Mouse (Mus musculus): ENCODE data around the gene Oprm1. TPM values are rescaled to one million over a fixed set of nuclear protein-coding genes. Genes with fewer than 3 reads are reported as not detected.

Gene Oprm1
- total RNA-seq, 2 experiments from 2014 or later: not detected

DNA sequence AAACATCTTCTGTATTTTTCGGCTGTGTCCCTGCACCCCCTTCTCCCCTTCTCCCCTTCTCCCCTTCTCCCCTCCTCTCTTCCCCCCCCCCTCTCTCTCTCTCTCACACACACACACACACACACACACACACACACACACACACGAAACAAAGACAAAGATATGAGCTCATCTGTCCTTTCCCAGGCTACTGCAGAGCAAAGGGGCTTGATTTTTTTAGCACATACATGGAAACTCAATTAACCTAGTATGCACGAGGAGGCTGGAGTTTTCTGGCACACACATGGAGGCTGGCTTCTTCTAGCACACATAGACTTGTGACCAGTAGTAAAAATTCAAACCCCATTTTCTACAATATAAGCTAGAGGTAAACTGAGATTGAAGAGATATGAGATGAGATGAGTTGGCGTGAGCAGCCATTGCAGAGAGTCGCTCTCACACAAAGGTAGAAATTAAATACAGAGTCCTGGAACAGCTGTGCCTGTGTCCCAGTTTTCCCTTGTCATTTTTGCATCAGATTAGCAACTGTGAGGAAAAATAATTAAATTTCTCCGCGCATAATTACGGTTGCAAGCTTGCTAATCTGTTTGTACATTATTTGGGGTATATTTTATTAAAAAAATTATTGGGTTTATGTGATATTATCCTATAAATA is 209.4 kb downstream of the Oprm1 start:
- ATAC-seq (replicated peaks; ENCODE audit: poor library complexity, severe bottlenecking): no peak

DNA sequence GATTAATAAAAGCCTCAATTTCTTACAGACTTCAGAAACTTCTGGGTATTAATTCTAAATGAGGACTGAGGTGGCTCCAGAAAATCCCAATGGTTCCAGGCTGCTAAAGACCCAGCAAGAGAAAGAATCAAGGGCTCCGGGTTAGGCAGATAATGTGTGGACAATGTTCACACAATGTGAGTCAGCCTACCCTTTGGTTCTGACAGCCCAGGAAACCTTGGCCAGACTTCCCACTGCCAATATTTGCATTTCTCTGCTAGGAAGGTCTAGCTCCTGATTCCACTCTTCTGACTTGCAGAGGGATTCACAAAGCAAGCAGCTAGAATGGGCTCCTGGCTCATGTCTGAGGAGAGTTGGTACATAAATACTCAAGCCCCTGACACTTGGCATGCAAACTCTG is 210.0 kb downstream of the Oprm1 start:
- ATAC-seq (replicated peaks; ENCODE audit: poor library complexity, severe bottlenecking): no peak

DNA sequence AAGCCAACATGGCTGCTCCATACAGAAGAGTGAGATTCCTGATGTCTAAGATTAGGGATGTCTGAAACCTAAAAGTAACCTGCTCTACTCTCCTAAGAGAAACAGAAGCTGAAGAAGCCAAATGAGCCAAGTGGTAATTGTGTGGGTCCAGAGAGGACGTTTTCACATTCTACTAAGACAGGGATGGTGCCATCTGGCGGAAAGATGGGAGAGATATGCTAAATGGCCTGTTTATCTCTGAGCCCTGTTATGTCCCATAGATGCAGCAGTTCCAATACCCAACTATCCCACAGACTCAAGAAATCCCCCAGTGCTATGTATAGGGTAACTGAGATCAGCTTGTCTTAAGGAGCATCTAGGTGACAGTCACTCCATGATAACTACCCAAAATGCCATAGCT is 219.5 kb downstream of the Oprm1 start:
- ATAC-seq (replicated peaks; ENCODE audit: poor library complexity, severe bottlenecking): no peak

DNA sequence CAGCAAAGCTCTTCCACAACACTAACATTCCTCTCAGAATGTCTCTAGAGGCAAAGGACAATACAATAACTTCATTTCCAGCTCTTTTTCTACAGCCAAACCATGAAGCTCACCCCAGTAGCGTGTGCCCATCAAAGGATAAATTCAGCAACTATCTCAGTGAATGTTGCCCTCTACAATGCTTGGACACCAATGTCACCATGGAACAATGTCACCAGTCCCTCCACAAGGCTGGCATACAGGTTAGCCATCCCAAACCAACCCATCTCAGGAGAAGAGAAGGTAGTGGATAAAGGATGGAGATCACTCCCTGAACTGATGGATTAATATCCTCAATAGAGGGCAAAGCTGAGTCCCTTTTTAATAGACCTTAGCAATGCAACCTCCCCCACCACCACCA is 220.4 kb downstream of the Oprm1 start:
- no peak for ATAC-seq (replicated peaks; ENCODE audit: poor library complexity, severe bottlenecking)

DNA sequence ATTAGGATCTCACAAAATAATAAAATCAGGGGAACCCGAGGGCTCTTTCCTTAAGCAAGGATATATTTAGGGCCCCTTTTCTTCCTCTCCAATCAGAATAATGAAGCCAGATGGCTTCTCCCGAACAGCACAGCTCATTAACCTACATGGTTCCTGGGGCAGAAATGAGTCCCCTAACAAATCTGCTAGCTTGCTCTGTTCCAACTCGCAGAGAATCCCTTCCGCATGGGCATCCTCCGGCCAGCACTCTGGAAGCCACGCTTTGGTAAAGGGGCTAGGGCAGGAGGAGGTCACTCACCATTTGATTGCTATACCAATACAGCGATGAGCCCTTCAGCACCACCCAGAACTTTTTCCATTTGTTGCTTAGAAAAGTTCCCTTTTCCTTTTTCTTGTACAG is 220.9 kb downstream of the Oprm1 start:
- ATAC-seq (replicated peaks; ENCODE audit: poor library complexity, severe bottlenecking): no peak

DNA sequence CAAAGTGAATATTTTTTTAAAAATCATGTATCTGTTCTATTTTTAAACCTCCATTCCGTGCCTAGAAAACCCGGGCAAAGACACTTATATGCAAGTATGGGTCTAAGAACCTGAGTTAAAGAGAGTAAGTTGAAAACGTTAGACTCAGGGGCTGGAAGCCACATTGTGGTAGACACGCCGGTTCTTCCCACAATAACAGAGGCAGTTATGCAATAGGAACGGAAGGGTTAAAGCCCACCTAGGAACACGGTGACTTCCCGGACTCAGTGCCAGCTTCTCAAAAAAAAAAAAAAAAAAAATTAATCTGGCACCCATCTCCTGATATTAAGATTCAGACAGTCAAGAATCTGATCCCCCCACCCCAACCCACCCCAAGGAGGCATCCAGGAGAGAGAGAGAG is 221.5 kb downstream of the Oprm1 start:
- ATAC-seq (replicated peaks; ENCODE audit: poor library complexity, severe bottlenecking): no peak

DNA sequence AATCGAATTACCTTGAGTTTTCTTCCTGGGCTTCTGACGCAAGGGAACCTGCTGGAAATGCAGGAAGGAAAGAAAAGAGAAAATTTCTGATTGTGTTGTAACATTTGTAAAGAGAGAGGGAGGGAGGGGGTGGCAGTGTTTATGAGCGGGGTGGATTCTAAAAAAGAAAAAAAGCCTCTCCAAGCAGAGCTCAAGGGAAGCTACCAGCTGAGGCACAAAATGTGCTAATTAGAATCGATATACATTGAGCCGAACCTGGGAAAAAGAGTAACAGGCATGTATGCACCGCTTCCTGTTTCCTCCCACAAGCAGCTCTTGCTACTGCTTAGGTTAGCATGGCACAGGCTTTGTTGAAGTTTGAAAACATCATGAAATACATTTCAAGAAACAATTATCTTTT is 221.9 kb downstream of the Oprm1 start:
- peak; percentile 42 for ATAC-seq (replicated peaks; ENCODE audit: poor library complexity, severe bottlenecking)

DNA sequence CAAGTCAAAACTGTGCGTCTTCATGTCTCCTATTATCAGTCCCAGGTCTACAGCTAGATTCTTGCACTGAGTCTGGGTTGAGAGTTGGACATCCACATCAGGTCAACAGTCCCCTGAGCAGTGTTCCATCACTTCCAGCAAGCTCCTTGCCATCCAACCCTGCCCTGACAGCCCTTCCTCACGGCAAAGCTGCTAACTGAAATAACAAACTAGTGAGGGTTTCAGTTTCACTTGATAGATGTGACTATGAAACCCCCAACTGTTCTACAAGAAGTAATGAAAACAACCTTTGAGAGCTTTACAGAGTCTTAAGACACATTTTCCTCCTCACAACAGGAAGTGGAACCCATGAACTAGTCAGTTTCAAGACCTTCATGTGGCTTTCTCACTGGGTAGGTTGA is 224.4 kb downstream of the Oprm1 start:
- ATAC-seq (replicated peaks; ENCODE audit: poor library complexity, severe bottlenecking): peak; percentile 59

DNA sequence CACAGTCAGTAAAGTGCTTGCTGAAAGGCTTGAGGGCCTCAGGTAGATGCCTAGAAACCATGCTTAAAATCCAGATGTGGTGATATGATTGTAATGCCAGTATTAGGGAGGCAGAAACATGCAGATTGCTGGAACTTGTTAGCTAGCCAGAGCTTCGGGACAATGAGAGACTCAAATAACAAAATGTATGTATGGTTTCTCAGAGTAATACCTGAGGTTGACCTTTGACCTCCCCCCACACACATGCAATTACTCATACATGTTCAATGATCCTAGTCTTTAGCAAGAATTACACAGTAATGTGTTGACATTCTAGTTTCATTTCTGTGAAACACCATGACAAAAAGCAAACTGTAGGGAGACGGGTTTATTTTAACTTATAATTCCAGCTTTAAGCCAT is 225.1 kb downstream of the Oprm1 start:
- no peak for ATAC-seq (replicated peaks; ENCODE audit: poor library complexity, severe bottlenecking)

DNA sequence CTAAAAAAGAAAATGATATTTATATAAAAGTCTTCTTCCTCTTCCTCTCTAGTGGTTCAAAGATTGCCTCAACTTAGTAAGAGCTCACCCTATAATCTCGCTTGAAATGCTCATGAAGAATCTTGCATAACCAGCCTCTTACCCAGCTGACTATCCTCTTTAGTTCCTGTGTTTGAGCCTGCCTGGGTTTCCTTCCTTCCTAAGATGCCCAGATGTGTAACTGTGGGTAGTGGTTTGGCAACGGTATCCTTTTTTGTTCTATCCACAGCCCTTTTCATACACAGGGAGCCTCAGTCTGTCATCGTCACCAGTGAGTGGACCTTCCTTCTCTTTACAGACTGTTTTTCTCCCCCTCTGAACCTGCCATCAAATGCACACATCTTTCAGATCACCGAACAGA is 227.9 kb downstream of the Oprm1 start:
- ATAC-seq (replicated peaks; ENCODE audit: poor library complexity, severe bottlenecking): peak; percentile 72

DNA sequence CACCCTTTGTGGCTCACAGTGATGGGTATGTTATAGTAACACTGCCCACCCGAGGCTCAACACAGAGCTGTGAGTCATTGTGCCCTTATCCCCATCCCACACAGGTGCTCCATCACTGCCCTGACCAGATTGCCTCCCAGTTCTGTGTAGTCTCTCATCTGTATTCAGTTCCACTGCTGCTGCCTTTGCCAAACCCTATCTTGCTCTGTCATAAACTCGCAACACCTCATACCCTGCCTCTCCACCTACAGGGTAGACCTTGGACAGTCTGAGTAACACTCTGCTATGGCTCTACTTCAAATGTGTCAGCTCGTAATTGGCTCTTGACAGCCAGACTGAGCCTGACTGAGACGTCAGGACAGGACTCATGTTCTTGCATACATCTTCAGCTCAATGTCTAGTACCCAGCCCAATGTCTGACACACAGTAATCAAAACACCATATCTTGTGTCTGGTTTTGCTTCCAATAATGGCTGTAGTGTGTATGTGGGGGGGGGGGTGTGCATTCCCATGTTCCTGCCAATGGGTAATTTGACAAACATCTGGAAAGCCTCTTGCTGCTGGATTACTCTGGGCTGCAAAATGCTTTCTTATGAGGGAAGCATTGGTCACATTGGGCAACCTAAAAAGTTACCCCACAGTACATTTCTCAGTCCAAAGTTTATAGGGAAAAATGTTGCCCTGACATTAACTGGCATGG is 229.2 kb downstream of the Oprm1 start:
- no peak for ATAC-seq (replicated peaks; ENCODE audit: poor library complexity, severe bottlenecking)

DNA sequence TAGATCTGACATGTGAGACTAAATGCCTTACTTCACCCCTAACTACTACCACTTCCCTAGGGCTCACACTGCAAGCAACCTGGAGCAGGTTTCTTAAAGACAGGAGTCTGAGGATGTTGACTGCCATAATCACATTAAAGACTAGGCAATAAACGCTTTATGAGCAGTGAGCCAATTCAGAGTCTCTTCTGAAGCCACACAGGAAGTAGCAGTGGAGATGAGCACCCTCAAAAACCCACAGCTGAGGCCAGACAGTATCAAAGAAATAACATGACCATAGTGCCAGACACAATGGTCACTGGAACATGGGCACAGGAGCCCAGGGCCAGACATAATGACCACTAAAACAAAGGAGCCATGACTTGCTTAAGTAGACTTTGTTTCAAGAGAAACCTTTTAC is 230.2 kb downstream of the Oprm1 start:
- 0 out of 2 replicates have a peak, but pooled peaks have one; percentile 2 for ATAC-seq (replicated peaks; ENCODE audit: poor library complexity, severe bottlenecking)

DNA sequence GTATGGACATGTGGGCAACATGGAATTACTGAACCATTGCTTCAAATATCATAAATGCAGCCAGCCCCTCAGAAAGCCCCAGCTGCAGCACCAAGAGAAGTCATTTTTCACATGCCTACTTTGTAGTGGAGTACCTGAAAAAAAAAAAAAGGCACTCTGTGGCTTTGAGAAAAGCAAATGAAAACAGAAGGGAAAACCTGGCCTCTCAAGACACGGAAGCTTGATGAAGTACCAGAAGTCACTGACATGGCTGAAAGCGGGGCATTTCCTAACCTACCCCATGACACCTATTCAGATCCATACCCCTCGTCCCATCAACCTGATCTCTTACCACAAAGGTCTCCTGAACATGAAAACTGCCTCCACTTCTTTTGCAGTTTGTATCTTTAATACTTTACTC is 238.6 kb downstream of the Oprm1 start:
- ATAC-seq (replicated peaks; ENCODE audit: poor library complexity, severe bottlenecking): no peak

DNA sequence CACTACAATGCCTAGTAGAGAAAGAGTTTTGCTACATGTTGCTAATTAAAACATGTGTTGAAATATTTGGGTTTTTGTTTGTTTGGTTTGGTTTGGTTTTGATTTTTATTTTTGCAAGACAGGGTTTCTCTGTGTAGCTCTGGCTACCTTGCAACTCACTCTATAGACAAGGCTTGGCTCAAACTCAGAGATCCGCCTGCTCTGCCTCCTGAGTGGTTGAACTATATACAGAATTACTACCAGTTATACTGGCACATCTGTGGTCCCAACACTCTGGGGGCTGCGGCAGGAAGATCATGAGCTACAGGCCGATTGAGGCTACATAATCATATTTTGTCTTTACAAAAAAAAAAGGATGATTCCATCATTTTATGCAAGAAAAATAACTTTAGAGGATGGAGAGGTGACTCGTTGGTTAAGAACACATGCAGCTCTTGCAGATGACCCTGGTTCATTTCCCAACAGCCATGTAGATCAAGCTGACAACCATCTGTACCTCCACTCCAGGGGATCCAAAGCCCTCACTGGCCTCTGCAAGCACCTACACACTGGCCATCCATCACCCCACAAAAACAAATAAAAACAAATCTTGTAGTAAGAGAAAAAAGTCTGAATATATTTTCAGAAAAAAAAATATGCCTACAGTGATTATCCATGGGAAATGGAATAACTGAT is 240.4 kb downstream of the Oprm1 start:
- ATAC-seq (replicated peaks; ENCODE audit: poor library complexity, severe bottlenecking): no peak

DNA sequence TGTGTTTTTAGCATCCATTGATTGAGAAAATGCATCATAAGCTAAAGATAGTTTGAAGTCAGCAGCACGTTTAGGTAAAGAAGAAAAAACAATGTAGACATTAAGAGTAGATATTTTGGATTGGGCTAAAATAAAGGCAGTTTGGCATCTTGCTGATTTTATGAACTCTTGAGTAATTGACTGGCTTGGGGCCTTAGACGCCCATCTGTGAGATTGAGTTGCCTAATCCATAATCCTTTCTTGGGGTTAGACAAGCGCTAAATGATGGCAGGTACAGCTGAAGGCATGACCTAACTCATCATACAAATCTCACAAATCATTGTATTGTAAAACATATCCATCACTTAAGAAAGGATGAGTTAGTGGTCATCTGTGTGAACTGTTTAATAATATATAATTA is 241.0 kb downstream of the Oprm1 start:
- ATAC-seq (replicated peaks; ENCODE audit: poor library complexity, severe bottlenecking): no peak

DNA sequence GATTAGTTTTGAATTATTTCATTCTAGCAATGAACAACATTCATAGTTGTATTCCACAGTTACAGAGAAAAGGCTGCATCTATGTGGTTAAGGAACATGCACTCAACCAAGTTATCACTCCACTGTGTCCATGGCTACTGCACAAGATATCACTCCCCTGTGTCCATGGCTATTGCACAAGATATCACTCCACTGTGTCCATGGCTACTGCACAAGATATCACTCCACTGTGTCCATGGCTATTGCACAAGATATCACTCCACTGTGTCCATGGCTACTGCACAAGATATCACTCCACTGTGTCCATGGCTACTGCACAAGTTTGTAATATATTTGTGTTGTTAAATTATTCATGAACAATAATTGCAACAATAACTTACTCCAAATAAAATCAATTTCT is 245.6 kb downstream of the Oprm1 start:
- peak; percentile 75 for ATAC-seq (replicated peaks; ENCODE audit: poor library complexity, severe bottlenecking)

DNA sequence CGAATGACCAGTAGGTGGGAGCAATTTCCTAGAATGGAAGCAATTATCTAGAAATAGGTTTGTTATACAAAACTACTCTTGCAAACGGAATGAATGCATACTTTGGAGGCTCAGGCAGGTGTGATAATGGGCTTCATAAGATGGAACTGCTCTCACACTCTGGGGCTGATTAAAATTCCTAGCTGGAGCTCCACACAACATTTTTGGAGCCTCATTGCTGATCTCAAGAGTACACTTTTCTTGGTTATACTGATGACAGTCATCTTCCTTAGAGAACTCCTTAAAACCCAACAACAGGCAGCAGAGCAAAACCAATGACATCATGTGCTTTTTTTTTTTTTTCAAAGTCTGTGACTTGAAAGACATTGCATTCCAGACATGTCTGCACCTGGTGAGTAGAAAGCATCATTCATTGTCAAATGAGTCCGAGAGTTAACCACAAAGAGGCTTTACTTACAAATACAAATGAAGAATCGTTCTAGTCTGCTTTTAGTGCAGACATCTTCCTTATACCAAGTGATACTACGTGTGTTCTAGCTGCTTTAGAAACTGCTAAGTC is 246.8 kb downstream of the Oprm1 start:
- no peak for ATAC-seq (replicated peaks; ENCODE audit: poor library complexity, severe bottlenecking)

DNA sequence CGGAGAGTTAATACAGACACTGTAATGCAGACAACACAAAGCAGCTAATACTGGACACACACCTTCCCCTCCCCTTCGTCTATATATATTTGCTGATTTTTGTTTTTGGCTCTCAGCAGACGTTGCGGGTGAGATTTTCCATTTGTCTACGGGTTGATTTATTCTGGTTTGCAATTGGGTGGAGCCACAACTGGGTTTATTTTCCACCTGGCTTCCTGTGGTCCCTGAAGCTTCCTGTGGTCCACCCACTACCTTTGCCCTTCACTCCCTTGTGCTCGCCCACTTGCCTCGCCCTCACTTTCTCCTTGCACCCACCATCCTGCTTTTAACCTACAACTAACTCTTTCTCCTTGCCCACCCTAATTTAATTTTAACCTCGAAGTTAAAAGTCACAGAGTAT is 252.2 kb downstream of the Oprm1 start:
- no peak for ATAC-seq (replicated peaks; ENCODE audit: poor library complexity, severe bottlenecking)

DNA sequence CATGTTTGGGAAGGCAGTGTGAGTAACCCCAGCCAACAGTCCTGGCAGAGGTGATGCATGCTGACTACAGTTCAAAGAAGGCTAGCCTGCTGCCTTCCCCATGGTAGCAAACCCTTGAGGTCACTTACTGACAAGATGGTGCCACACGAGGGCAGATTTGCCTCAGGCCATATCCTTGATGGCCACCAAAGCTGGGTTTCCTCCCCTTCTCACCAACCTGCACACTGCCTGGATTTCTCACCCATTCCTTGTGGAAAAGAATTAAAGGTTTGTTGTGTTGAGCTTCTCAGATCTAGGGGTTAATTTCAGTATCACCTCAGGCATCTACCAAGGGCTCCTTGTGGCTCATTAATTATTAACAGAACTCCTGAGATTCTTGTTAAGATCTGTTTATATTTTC is 256.9 kb downstream of the Oprm1 start:
- no peak; the same call in 1 of the 2 replicates for ATAC-seq (replicated peaks; ENCODE audit: poor library complexity, severe bottlenecking)

DNA sequence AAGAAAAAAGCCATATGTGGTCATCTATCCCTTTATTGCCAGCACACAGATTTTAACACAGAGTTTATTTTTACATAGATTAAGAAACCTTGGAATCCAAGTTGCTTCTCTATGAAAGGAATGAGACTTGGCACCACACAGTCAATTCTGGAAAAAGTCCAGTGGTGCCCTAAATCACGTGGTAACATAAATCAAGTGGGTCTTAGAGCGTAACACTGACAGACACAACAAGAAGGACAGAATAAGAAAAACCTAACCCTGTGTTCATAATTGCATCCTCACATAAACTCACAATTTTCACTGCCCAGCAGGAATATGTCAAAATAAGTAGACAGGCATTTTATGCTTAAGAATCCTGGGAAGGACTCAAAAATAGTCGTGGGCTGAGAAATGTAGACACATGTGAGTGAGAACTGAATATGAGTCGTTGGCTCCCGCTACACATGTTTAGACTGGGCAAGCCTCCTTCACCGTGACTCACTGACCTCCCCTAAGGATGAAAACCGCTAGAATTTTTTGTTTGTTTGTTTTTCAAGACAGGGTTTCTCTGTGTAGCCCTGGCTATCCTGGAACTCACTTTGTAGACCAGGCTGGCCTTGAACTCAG is 261.6 kb downstream of the Oprm1 start:
- no peak for ATAC-seq (replicated peaks; ENCODE audit: poor library complexity, severe bottlenecking)

DNA sequence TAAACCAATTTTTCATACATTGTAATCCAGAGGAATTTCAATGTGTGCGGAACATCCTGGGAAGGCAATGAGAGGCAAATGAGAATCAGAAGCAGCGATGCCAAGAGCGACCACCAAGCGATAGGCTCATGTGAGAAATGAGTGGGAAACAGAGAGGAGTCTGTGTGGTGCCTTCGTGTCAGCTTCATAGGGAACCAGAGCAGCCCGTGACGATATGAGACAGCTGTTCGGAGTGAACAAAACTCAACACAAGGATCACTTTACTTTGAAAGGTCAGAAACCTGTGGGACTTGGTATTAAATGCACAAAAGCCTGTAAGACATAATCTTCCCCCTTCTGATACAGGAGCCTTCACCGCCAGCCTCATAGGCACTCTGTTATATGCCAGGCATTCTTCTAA is 262.2 kb downstream of the Oprm1 start:
- ATAC-seq (replicated peaks; ENCODE audit: poor library complexity, severe bottlenecking): no peak
